Mouse (Mus musculus): Measurements from ENCODE around the gene Mpdu1. TPM values are rescaled to one million over a fixed set of nuclear protein-coding genes. Genes with fewer than 3 reads are reported as not detected.

Mpdu1 gene
- total and polyA plus RNA-seq, 3 experiments: 60.9 to 259 (median 101) TPM

DNA sequence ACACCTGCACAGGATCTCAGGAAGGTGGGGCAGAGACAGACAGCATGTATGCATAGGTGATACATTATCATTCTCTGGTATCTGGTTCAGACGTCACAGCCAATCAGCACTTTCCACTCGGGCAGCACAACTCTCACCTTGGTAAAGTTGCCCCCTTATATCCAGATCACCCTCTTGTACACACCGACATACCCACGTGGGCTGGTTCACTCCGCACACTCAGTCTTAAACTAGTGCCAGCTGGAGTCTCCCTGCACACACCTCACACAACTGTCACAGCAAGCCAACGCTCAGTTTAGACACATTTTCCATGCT is 32.6 kb upstream of the Mpdu1 start:
- peaks cover 0 to 14% of the 10 kb centered on the region in 2 experiments; a peak in 3 of 4 replicates for H3K4me1 ChIP-seq (ENCODE audit: control insufficient read depth in 1 of 2, insufficient read depth in 2 of 2, low read length in 2 of 2)
- peaks cover 0 to 5% of the 10 kb centered on the region in 2 experiments; a peak in 1 of 4 replicates for H3K36me3 ChIP-seq (ENCODE audit: control insufficient read depth in 1 of 2, insufficient read depth in 2 of 2, low read length in 2 of 2)
- no peaks in the 10 kb centered on the region for H3K9me3 ChIP-seq (replicated peaks; ENCODE audit: insufficient read depth, low read length)
- no peak overlapping the region for H3K9ac ChIP-seq (ENCODE audit: control insufficient read depth, low read depth, low read length, poor library complexity, severe bottlenecking)
- DNase-seq (ENCODE audit: low read depth, low spot score): no peak
- no peaks in the 10 kb centered on the region for H3K27me3 ChIP-seq (ENCODE audit: control insufficient read depth in 1 of 2, insufficient read depth in 2 of 2, low read length in 2 of 2)
- no peak for TF ChIP-seq USF2 (IDR thresholded peaks at IDR 0.05; ENCODE audit: borderline replicate concordance in 1 of 2, insufficient read depth in 1 of 2, low read depth in 1 of 2, low read length in 2 of 2)
- TF ChIP-seq TAL1 (IDR thresholded peaks at IDR 0.05; ENCODE audit: low read length): no peak
- TF ChIP-seq ELF1 (IDR thresholded peaks at IDR 0.05; ENCODE audit: low read depth, low read length): no peak
- no peak for TF ChIP-seq MAX (IDR thresholded peaks at IDR 0.05; ENCODE audit: low read length)
- H3K4me3 ChIP-seq (ENCODE audit: control insufficient read depth in 1 of 2, insufficient read depth in 1 of 2, low read depth in 2 of 2, low read length in 2 of 2): no peak overlapping the region
- H3K79me2 ChIP-seq (ENCODE audit: control insufficient read depth, insufficient read depth, low read length, poor library complexity): no peaks in the 10 kb centered on the region
- H3K27ac ChIP-seq (ENCODE audit: control insufficient read depth, low read depth, low read length): no peak overlapping the region

DNA sequence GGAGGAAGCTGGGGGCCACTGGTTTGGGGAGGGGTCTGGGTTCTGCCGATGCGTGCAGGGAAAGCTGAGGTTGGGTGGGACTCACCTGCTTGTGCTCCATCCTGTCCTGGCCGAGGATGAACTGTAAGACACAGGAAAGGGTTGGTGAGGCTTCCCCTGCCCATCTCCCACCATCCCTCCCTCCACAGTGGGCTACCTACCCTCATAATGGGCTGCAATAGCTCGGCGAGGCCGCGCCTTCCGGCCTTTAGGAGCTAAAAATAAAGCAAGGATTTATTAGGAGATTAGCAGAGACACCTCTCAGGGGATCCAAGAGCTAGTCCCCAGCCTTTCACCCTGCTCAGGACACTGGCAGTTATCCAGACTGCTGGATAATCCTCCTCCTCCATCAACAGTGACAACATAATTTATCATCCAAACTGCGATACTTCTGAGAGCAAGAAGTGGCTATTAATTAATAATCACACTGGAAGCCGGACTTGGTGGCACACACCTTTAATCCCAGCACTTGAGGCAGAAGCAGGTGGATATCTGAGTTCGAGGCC is 31.1 kb upstream of the Mpdu1 start:
- no peaks in the 10 kb centered on the region for H3K27me3 ChIP-seq (ENCODE audit: control insufficient read depth in 1 of 2, insufficient read depth in 2 of 2, low read length in 2 of 2)
- H3K36me3 ChIP-seq (ENCODE audit: control insufficient read depth in 1 of 2, insufficient read depth in 2 of 2, low read length in 2 of 2): no peaks in the 10 kb centered on the region
- TF ChIP-seq CHD1 (IDR thresholded peaks at IDR 0.05; ENCODE audit: low read depth, low read length) (no peak), RCOR1 (IDR thresholded peaks at IDR 0.05; ENCODE audit: low read depth, low read length) (no peak), TAL1 (IDR thresholded peaks at IDR 0.05; ENCODE audit: low read length) (no peak), BHLHE40 (IDR thresholded peaks at IDR 0.05; ENCODE audit: borderline replicate concordance, low read depth, low read length) (no peak), E2F4 (IDR thresholded peaks at IDR 0.05; ENCODE audit: borderline replicate concordance, low read depth, low read length) (no peak), SIN3A (IDR thresholded peaks at IDR 0.05; ENCODE audit: low read length) (no peak)
- no peak for DNase-seq (ENCODE audit: low read depth, low spot score)
- H3K4me1 ChIP-seq (ENCODE audit: control insufficient read depth in 1 of 2, insufficient read depth in 2 of 2, low read length in 2 of 2): peaks cover 0 to 6% of the 10 kb centered on the region in 2 experiments; a peak in 1 of 4 replicates
- no peaks in the 10 kb centered on the region for H3K9me3 ChIP-seq (replicated peaks; ENCODE audit: insufficient read depth, low read length)
- no peaks in the 10 kb centered on the region for H3K79me2 ChIP-seq (ENCODE audit: control insufficient read depth, insufficient read depth, low read length, poor library complexity)
- H3K4me3 ChIP-seq (ENCODE audit: control insufficient read depth in 1 of 2, insufficient read depth in 1 of 2, low read depth in 2 of 2, low read length in 2 of 2): no peak overlapping the region
- H3K27ac ChIP-seq (ENCODE audit: control insufficient read depth, low read depth, low read length): no peak overlapping the region
- no peak overlapping the region for H3K9ac ChIP-seq (ENCODE audit: control insufficient read depth, low read depth, low read length, poor library complexity, severe bottlenecking)

DNA sequence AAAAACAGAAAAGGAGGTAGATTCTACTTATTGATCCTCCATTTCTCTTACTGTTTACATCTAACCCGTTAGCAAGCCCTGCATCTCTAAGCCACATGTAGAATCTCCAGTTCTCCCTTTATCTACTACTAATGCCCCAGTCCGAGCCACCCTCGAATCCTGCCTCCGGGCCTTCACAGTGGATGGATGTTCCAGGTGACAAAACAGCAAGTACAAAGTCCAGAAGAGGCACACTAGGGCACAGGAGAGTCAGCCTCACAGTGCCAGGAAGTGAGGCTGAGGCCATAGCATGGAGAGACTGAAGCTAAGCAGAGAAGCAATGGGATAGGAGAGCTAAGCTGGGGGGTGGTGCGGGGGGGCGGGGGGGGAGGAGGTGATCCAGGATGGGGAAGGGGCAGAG is 30.4 kb upstream of the Mpdu1 start:
- Histone ChIP-seq H3K27ac (ENCODE audit: control insufficient read depth, low read depth, low read length) (no peak overlapping the region), H3K4me3 (ENCODE audit: control insufficient read depth in 1 of 2, insufficient read depth in 1 of 2, low read depth in 2 of 2, low read length in 2 of 2) (no peak overlapping the region), H3K9ac (ENCODE audit: control insufficient read depth, low read depth, low read length, poor library complexity, severe bottlenecking) (no peak overlapping the region), H3K4me1 (ENCODE audit: control insufficient read depth in 1 of 2, insufficient read depth in 2 of 2, low read length in 2 of 2) (peaks cover 0 to 6% of the 10 kb centered on the region in 2 experiments; a peak in 1 of 4 replicates), H3K27me3 (ENCODE audit: control insufficient read depth in 1 of 2, insufficient read depth in 2 of 2, low read length in 2 of 2) (no peaks in the 10 kb centered on the region), H3K9me3 (replicated peaks; ENCODE audit: insufficient read depth, low read length) (no peaks in the 10 kb centered on the region), H3K79me2 (ENCODE audit: control insufficient read depth, insufficient read depth, low read length, poor library complexity) (no peaks in the 10 kb centered on the region), H3K36me3 (ENCODE audit: control insufficient read depth in 1 of 2, insufficient read depth in 2 of 2, low read length in 2 of 2) (no peaks in the 10 kb centered on the region)
- TF ChIP-seq ZC3H11A (IDR thresholded peaks at IDR 0.05; ENCODE audit: low read depth, low read length) (no peak), KAT2A (conservative IDR thresholded peaks at IDR 0.05; ENCODE audit: low read depth, low read length) (no peak), MYB (IDR thresholded peaks at IDR 0.05; ENCODE audit: low read depth, low read length) (no peak), RCOR1 (IDR thresholded peaks at IDR 0.05; ENCODE audit: low read depth, low read length) (no peak), ETS1 (IDR thresholded peaks at IDR 0.05; ENCODE audit: low read depth, low read length) (no peak), RAD21 (IDR thresholded peaks at IDR 0.05; ENCODE audit: low read depth, low read length) (no peak)
- DNase-seq (ENCODE audit: low read depth, low spot score): no peak

All from MEL (cell line).